Mouse (Mus musculus): ENCODE measurements at regions not wholly inside any gene's neighbourhood (a gene's known extent, or its start where the extent isn't known, plus 50 kb on each side); places are given as distances from the start of the nearest gene placed in this dataset.
A peak's percentile ranks its signal among the peaks of the same experiment; 100 is the strongest.

DNA sequence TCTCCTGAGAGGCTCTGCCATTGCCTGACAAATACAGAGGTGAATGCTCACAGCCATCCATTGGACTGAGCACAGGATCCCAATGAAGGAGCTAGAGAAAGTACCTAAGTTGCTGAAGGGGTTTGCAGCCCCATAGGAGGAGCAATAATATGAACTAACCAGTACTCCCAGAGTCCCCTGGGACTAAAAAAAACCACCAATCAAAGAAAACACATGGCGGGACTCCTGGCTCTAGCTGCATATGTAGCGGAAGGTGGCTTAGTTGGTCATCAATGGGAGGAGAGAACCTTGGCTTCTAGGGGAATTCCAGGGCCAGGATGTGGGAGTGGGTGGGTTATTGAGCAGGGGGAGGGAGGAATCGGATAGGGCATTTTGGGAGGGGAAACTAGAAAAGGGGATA is 207.8 kb downstream of the Otol1 start:
- no peak for DNase-seq (ENCODE audit: low read depth, low spot score)

DNA sequence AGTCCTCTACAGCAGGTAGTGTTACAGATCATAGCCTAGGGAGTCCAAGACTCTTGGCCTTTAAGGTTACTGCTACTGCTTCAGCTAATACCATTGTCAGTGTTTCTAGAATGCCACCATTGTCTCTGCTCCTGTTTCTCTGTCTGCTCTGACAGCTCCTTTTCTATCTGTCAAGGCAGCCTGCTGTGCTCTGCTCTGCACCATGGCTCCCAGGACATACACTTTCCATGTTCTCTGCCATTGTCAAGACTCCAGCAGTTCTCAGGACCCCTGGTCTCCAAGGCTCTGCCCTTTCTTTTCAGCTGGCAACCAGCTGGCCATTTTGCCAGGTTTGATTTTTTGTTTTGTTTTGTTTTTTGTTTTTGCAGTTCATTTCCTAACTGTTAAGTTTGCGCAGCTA is 208.7 kb downstream of the Otol1 start:
- no peak for DNase-seq (ENCODE audit: low read depth, low spot score)

DNA sequence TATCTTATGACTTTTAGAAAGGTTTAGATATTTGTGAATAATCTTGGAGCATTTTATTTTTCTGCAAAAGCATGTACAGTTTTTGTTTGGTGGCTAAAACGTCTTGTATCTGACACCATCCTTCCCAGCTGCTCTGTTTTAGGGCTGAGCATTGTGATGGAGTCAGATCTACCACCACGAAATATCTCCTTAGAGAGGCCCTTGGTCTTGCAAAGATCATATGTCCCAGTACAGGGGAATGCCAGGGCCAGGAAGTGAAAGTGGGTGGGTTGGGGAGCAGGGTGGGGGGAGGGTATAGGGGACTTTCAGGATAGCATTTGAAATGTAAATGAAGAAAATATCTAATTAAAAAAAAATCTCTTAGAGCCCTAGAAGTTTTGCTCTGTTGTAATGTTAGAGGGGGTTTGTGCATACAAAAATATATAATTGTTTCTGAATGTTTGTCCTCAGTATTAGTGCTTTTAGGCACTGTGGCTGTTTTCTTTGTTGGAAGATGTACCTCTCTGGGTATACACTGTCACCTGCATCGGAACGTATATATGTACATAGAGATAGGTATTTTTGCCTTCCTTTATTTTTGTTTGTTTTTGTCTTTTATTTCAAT is 211.4 kb downstream of the Otol1 start:
- DNase-seq (ENCODE audit: low read depth, low spot score) = no peak

DNA sequence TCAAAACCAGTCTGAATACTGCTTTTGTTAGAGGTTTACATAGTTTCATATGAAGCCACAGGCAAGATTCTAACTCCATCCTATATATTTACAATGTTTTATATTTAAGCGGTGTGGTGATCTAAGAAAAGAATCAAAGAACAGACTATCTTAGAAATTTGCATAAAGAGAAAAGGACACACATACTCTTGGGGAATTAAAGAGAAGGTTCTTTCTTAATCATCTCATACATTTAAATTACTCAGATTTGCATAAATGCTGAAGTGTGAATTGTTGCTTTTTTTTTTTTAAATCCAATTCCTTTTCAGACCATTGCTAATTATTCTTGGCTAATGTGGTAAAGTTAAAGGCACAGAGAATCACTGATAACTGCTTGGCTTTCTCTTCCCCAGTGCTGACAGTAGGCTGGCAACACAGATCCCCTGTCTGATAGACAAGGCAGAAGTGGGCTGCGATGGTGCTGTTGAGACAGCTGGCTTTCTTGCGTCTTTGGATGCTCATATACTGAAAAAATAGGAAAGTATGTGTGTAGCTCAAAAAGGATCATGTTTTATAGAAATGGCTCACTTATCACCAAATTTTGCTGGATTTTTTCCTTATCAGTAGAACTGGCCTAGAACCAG is 216.1 kb downstream of the Otol1 start:
- no peak for DNase-seq (ENCODE audit: low read depth, low spot score)

DNA sequence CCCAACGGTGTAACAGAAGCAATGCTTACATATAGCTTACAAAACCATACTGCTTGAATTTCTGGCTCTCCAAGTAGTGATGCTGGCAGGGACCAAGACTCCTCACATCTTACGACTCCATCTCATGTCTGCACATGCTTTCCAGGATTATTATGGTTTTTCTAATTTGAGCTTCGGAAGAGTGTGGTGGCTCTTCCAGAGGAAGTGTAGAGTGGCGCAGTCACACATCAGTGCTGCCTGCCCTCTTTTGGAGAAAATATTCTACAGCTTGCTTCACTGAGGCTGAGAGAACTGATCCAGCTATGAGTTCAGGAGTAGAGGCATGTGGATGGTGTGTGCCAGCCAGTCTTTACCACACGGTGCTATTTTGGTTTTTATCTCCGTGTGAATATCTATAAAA is 217.4 kb downstream of the Otol1 start:
- no peak for DNase-seq (ENCODE audit: low read depth, low spot score)

DNA sequence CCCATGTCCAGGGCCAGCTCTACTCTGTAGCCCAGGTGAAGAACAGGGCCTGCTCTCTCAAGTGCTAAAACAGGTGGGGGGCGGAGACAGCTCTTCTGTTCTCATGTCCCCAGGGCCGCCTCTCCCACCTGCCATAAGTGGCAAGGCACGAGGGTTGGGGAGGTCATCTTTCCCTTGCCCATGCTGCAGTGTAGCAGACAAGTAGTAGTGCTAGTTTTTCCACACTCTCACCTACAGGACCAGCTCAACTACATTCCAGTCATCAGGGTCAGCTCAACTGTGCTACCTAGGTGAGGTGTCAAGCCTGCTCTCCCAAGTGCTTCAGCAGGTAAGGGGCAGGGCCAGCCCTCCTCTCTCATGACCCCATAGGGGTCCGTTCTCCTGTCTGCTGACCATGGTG is 219.8 kb downstream of the Otol1 start:
- no peak for DNase-seq (ENCODE audit: low read depth, low spot score)

DNA sequence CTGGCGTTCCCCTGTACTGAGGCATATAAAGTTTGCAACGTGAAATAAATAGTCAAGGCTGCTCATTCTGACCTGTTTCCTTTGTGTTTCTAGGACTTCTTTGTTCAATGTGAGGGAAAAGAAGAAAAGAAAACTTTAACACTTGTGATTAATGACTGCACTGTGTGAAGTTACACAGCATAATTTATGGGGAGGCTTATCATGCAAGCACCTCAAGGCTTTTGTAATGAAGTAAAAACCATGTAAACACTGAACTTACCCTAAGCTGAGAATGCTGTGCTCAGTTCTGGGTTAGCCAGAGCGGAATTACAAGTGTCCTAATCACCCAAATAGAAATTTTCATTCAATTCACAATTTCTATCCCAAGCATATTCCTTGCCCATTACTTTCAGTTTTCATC is 241.2 kb downstream of the Otol1 start:
- DNase-seq (ENCODE audit: low read depth, low spot score) = no peak

DNA sequence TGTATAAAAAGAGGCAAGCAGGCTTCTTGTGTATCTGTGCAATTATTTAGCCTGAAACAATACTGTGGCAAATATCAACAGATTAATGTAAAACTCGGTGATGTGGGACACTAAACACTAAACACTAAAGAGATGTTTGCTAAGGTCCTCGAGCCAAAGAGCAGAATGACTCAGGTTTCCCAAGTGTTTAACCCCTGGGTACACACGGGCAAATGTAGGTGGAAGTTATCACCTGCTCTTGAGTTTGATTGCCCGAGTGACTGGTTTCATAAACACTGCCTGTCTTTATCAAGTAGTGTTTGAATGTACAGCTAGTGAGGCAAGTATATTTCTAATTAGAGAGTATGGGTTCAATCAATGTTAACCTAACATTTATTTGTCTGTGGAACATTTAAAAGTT is 242.5 kb downstream of the Otol1 start:
- no peak for DNase-seq (ENCODE audit: low read depth, low spot score)

DNA sequence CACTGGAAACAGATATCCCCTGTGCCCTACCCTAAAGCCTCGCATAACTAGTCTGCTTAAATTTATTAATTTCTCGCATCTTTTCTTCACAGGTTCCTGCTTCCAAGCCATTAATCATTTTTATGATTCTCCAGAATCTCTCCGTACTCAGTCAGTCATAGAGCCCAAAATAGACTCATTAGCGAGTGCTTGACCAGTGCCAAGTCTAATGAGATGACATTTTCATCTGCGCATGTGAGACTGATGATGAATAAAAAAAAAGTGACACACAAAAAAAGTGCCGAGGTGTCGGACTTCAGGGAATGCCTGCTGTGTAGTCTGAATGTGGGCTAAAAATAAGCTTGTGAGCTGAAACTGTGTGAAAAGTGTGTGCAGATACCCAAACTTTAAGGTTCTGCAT is 243.3 kb downstream of the Otol1 start:
- peak; percentile 5 for DNase-seq (ENCODE audit: low read depth, low spot score)

DNA sequence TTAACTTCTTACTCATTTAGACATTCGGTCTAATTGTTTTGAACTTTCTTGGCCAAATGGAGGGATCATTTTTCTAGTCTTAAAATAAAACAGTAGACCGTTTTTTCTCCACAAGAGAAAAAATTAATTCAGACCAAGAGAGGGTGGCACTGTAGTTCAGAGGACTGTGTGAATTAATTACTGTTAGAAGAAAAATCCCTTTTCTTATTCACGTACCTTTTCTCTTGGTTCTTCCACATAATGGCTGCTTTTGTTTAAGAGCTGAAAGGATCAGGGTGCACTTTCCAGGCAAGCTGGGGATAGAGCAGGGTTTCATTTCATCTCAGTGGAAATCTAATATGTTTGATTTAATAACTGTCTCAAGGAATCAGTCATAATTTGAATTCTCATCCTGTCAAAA is 255.9 kb downstream of the Otol1 start:
- DNase-seq (ENCODE audit: low read depth, low spot score) = no peak

DNA sequence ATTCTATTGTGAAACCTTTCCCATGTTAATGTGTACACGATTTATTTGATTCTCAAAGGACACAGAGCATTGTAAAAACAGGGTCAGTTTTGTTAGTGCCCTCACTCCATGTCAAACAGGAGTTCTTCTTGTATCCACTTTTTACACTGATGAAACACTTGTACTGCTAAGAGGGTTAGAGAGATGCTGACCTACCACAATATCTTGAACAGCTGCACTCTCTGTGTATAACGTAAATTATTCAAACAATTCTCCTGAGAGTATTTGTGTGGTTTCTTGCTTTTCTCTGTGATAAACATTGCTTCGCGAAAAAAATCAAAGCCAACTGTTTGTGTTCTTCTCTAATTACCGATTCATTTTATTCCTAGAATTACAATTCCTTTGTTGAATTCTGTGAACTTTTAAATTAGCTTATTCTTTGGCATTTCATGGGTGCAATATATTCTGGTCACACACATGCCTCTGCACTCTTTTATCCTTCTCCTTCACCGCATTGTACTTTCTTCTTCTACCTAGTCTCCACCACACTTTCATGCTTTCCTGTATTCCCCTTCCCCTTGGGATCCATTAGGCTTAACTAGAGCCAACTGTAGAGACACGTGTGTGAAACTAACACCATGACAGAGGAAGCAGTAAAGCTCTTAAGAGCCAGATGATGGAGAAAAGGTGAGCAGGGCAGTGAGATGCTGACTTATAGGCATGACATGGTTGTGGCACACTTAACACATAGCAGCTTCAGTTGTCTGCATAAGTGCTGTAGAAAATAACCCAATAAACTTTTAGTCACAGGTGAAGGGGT is 281.4 kb downstream of the Otol1 start:
- DNase-seq (ENCODE audit: low read depth, low spot score) = no peak

DNA sequence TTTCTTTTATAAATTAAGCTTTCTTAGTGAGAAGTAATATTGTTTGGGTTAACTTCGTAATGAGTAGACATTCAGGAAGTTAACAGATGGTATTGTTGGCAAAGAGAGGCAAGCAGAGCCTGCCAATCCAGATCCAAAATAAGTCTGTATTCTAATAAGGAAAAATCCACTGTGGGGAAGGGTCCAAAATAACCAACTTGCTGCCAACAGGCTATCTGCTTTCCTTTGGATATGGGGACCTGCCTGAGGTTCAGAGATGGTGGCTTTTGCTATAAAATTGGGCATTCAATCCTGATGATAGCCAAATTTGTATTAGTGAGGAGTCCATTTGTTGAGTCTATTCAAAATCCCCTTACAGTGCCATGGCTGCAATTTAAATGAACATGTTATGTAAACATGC is 300.1 kb downstream of the Otol1 start:
- DNase-seq (ENCODE audit: low read depth, low spot score) = no peak

DNA sequence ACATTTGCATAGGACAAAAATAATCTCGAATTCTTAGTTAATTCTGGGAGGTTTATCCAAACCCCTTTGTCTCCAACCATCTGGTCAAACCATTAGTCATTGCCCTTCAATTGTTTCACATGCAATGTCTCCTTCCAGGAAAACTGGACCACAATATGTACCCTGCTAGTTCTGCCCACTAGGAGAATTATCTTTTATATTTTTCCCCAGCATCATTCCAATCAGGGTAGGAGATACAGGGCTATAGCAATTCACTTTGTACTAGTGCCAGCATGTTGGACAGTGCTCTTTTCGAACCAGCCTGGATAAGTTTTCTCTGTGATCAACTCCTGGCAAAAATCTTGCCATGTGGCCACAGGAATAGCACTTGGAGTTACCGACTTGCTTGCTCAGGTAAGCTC is 300.6 kb downstream of the Otol1 start:
- DNase-seq (ENCODE audit: low read depth, low spot score) = no peak

DNA sequence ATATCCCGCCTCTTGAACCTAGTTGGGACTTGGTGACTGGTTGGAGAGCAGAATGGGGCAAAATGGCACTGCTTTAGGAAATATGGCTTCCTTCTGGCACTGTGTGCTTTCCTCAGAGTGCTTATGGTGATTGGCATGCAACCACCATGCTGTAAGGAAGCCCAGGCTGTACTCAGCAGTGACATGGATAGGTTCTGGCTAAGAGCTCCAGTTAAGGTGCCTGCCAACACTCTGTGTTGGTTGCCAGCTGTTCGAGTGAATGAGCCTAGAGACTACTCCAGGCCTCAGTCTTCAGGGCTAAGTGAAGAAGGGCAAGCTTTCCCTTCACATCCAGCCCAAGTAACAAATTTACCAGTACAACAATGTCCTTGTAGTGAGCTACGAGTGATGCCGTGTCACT is 301.9 kb downstream of the Otol1 start:
- DNase-seq (ENCODE audit: low read depth, low spot score) = peak; percentile 80

DNA sequence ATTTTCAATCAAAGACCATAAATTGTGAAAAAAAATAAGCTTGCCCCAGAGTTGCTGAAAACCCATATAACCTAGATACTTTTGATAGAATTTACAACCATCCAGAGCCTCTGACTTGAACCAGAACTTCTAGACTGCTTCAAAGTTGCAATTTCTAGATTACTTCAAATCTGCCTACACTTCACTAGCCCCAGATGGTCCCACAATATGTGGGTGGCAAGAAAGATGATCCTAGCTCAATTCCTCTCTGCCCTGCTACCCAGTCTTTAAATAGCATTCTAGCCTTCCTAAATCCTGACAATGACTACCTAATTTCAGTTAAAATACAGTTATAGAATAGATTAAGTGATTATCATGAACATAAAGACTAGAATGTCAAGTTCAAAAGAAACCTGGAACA is 303.6 kb downstream of the Otol1 start:
- no peak for DNase-seq (ENCODE audit: low read depth, low spot score)

DNA sequence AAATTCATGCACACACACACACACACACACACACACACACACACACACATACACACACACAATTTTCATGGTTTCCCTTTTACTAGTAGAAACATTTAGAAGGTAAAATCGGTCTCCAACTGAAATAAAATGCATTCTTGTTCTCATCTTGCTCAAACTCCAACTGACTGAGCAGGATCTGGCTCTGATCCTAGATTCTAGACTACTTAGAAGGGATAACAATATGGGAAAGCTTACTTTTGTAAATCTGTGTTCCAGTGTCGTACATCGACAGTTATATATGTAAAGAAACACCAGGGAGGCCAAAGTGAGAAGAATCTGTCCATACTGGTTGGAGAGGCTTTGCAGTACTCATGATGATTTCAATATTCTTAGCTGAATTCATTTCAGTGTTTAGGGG is 304.6 kb downstream of the Otol1 start:
- no peak for DNase-seq (ENCODE audit: low read depth, low spot score)

DNA sequence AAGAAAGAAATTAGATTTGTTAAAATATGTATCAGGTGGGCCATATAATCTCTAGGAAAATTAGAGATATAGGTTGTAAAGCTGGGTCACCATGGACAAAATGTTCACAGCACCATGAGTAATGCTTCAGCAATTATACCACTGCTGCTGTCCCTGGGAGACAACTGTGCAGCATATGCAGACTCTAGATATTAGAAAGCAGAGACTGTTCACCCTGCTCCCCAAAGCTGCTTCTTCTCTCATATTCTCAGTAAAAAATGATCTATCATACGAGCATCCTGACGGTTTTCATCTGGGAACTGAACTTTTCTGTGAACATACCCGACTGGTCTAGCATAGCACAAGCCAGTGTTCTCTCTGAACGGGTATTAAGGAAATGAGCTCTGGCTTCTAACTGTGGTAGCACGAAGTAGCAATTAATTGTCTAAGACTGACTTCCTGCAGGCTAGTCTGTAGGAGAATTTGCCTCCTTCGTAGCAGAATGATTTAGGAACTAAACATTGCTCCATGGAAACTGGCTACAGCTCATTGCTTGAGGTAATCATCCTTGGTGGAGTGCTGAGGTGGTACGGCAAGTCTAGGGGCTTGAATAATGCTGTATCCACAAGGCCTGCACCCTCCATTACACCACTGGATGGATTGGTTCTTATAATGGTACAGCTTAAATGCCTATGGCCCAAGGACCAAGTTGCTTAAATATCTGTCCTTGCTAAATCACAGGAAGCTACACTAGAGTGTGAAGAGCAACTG is 305.9 kb downstream of the Otol1 start:
- DNase-seq (ENCODE audit: low read depth, low spot score) = no peak

DNA sequence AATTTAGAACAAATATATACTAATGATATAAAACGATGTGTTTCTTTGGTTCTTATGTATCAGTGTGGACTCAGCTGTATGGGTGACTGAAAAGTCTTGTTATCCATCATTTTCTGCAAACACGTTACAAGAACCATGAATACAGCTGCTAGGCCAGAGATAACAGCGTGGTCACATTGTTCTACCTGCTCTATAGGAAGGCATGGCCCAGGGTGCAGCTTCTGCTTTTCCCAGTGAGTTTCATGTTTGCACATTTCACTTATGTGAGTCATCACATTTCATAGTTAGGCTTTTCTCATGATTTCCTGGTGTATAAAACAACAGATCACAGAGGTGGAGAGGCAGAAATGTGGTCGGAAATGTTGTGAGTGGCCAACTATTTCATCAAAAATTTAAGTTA is 306.8 kb downstream of the Otol1 start:
- DNase-seq (ENCODE audit: low read depth, low spot score) = no peak

DNA sequence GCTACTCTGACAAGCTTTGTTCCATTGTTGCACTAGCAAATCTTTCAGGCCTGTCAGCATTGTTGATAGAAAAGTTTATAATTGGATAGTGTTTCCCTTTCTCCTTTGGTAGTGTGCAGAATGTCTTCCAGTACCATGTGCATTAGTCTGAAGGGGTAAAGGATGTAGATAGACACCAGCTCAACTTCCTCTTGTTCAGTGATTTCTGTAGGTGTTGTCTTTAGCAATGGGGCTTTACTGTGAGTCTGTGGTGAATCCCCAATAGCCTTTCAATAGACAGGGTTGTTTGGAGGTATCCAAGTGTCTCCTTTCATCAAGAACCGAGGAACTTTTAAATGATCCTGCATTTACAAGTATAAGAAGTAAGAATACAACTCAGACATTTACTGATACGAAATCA is 311.0 kb downstream of the Otol1 start:
- no peak for DNase-seq (ENCODE audit: low read depth, low spot score)

DNA sequence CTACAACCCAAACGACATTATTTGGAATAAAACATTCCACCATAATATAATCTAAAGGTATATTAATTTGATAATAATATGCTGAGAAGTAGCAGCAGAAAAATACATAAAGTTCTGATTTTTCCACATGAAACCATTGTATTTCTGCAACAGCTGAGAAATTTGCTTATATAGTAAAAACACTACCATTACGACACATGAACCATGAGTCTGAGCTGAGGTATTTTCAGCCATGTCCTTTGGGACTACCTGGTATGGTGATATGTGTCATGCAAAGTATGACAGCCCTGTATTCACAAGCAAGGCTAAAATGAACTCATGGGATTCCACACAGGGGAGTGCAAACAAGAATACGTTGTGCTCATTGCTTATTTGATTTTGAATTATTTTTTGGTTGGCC is 311.7 kb downstream of the Otol1 start:
- DNase-seq (ENCODE audit: low read depth, low spot score) = no peak

DNA sequence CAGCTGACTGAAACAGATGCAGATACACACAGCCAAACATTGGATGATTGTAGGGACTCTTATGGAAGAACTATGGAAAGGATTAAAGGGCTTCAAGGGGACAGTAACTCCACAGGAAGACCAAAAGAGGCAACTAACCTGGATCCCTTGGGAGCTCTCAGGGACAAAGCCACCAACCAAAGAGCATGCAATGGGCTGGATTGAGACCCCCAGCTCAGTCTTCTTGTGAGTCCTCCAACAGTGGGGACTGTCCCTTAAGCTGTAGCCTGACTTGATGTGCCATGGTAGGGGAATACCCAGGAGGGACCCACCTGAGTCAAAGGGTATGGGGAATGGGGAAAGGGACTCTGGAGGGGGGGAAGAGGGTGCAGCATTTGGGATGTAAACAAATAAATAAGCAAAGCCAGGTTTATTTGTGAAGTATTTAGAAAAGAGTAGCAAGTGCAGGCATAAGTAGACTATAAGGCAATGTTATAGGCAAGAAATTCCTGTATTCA is 313.8 kb downstream of the Otol1 start:
- no peak for DNase-seq (ENCODE audit: low read depth, low spot score)

DNA sequence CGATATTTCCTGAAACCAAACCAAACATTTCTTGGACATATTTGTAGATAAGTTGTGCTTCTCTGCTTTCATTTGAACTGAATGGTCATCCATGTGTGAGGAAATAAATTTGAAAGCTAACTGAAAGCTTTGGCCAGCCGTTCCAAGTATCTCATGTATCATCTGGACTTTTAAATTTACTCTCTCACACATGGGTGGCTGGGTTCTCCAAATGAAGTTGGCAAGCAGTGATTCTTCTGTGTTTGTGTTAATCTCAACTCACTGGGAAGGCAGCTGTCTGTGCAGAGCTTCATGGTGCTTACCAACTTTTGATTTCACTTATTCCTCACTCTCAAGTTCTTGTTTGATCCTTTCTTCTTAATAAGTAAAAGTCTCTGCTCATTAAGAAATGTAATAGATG is 317.3 kb downstream of the Otol1 start:
- peak; percentile 2 for DNase-seq (ENCODE audit: low read depth, low spot score)
